Mouse (Mus musculus): ENCODE results near the gene Aqp3.

GRCm38 (mm10) chr4:41071500-41072429 is 26.2 kb downstream of the Aqp3 start:
- TF ChIP-seq CTCF (IDR thresholded peaks at IDR 0.05; ENCODE audit: low read depth) (no peak), EP300 (IDR thresholded peaks at IDR 0.05; ENCODE audit: low read depth) (no peak)

Data from liver, embryonic 14.5 days (tissue).